Mouse (Mus musculus) layer of hippocampus, adult 9-11 months (tissue): ENCODE data around the gene Olfr780.
"Not testable (repeated sequence)": the region's sequence is repeated elsewhere in the genome, so short reads cannot be mapped to it uniquely, and the experiment has no call there.

Source experiments
- DNase-seq: peaks from one replicate; pipeline ENCODE4 v3.0.0; 2022

The Olfr780 gene

GRCm38 (mm10) chr10:129317817-129318216, at the start of gene Olfr780:
Olfr780 (plus strand) TSS chr10:129318117.
- DNase-seq = no peak

- no peak for DNase-seq
These were observed 46.8 kb upstream of the Olfr780 start, which contains the start of gene Olfr777 for GRCm38 (mm10) chr10:129271081-129271535. Olfr777 (minus strand) TSS chr10:129271485.

- DNase-seq = not testable (repeated sequence)
These were observed 4.9 kb upstream of the Olfr780 start for GRCm38 (mm10) chr10:129312973-129313372.

- DNase-seq = not testable (repeated sequence)
These were observed 4.4 kb upstream of the Olfr780 start for GRCm38 (mm10) chr10:129313521-129313920.

GRCm38 (mm10) chr10:129328554-129328953, 10.6 kb downstream of the Olfr780 start, which contains the start of gene Olfr781:
Olfr781 (plus strand) TSS chr10:129328854.
- DNase-seq = no peak

- DNase-seq = no peak
These were observed 30.6 kb downstream of the Olfr780 start, which contains the start of gene Olfr782 for GRCm38 (mm10) chr10:129348550-129348949. Olfr782 (plus strand) TSS chr10:129348850.

- DNase-seq = not testable (repeated sequence)
These were observed 34.6 kb downstream of the Olfr780 start for GRCm38 (mm10) chr10:129352475-129352874.

- not testable (repeated sequence) for DNase-seq
These were observed 38.6 kb downstream of the Olfr780 start for GRCm38 (mm10) chr10:129356496-129356895.

- DNase-seq = peak; percentile 18
These were observed 39.4 kb downstream of the Olfr780 start for GRCm38 (mm10) chr10:129357307-129357706.
